Mouse (Mus musculus): ENCODE results near the gene Exph5.
A peak's percentile ranks its signal among the peaks of the same experiment; 100 is the strongest.

The Exph5 gene

DNA sequence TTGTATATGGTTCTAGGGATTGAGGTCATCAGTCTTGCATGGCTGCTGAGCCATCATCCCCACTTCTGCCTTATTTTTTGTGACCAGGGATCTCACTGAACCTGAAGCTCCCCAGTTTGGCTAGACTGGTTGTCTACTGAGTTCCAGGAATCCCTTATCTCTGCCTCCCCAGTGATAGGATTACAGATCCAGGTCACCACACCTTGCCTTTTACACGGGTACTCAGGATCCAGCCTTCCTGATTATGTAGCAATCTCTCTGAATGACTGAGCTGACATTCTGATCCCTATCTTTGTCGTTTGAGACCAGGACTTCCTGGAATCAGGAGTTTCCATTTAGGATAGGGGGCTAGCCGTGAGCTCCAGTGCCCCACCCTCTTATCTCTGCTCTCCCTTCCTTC is 69.9 kb downstream of the Exph5 start:
- DNase-seq (ENCODE audit: low spot score): no peak

DNA sequence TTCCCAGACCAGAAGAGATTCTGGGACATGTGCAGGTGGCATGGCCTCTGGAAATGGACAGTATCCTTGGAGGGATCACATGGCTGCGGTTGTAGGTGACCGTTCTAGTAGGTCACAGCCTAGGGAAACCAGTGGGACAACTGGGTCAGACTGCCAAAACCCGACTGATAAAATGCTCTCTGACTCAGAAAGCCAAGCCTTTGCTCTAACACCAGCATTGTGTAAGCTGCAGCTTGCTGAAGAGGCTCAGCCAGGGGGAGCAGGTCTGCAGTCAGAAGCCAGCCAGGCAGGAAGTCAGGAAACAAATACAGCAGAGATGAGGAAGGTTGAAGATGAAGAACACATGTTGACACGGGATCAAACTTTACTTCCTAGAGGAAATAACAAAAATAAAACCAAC is 74.4 kb downstream of the Exph5 start:
- peak; percentile 48 for DNase-seq (ENCODE audit: low spot score)

DNA sequence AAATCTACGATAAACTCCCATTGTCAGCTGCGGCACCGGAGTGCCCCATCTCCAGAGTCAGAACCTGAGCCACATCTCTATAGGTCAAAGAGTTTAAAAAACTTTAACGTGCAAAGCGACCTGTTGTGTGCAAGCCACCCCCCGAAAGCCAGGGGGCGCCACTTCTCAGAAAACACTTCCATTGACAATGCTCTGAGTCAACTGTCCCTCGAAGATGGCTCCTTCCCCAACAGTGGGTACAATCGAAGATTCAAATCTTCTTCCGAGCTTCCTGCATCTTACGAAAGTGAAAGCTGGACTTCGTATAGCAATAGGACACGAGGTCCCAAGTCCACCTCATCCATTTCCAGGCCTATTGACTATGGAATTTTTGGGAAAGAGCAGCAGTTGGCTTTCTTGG is 75.3 kb downstream of the Exph5 start:
- DNase-seq (ENCODE audit: low spot score): no peak

DNA sequence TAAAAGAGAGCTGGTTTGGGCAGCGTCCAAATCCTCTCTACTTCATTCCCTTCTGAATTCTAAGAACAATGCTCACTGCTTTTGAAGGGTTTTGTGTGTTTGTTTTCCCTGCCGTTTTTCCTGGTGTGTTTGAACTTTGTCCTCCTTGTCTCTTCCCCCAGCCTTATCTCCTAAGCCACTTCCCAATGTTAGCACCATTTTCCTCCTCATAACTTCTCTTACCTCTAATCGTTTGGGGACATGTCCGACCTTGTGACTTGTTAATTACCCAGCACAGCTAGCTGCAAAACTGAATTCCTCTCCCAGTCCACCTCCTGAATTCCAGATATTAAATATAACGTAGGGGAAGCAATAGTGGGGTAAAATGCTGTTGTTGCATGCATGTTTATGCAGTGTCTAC is 76.1 kb downstream of the Exph5 start:
- no peak for DNase-seq (ENCODE audit: low spot score)

DNA sequence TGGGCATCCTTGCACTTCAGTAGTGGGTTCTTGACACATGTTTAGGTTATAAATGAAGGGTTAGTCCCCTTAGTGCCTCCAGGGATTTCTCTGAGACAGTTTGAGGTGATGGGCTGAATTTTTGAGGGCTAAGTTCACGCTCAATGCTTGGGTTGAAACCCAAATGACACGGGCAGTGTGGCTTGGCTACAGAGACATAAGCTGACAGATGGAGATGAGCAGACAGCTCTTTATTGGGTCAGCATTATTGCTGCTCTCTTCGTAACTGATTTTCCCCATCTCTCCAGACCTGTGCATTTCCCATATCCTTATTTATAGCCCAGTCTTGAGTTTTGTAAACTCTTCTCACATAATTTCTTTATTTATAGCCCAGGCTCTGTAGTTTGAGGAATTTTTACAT is 76.7 kb downstream of the Exph5 start:
- no peak for DNase-seq (ENCODE audit: low spot score)

DNA sequence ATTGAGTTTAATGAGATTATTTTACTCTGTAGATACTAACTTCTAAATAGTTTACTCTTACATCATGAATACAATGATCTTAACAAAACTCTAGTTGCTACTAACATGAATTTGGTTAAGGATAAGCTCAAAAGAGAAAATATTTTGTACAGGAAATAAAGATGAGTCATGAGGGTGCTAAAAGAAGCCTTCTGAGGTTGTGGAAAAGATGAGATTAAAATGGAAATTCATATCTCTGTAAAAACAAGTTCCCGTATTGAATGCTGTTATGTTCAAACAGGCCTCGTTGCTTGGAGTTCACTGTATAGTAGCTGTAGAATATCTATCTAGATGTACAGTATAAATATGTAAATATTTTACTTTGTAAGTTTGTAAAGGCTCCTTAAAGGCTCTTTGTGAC is 79.1 kb downstream of the Exph5 start:
- no peak for DNase-seq (ENCODE audit: low spot score)

DNA sequence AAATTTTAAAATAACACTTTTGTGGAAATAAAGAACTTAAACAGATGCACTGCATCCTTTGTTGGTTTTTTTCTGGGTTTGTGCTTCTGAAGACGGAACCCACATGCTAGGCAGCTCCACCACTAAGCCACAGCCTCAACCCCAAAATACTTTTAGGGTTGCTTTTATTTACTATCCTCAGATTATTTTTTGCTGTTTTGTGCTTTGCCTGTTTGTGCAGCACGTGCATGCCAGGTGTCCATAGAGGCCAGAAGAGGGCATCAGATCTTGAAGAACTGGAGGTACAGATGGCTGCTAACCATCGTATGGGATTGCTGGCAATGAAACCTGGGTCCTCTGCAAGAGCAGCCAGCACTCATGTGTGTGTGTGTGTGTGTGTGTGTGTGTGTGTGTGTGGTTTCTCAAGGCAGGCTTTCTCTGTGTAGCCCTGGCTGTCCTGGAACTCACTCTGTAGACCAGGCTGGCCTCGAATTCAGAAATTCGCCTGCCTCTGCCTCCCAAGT is 79.7 kb downstream of the Exph5 start:
- DNase-seq (ENCODE audit: low spot score): no peak

DNA sequence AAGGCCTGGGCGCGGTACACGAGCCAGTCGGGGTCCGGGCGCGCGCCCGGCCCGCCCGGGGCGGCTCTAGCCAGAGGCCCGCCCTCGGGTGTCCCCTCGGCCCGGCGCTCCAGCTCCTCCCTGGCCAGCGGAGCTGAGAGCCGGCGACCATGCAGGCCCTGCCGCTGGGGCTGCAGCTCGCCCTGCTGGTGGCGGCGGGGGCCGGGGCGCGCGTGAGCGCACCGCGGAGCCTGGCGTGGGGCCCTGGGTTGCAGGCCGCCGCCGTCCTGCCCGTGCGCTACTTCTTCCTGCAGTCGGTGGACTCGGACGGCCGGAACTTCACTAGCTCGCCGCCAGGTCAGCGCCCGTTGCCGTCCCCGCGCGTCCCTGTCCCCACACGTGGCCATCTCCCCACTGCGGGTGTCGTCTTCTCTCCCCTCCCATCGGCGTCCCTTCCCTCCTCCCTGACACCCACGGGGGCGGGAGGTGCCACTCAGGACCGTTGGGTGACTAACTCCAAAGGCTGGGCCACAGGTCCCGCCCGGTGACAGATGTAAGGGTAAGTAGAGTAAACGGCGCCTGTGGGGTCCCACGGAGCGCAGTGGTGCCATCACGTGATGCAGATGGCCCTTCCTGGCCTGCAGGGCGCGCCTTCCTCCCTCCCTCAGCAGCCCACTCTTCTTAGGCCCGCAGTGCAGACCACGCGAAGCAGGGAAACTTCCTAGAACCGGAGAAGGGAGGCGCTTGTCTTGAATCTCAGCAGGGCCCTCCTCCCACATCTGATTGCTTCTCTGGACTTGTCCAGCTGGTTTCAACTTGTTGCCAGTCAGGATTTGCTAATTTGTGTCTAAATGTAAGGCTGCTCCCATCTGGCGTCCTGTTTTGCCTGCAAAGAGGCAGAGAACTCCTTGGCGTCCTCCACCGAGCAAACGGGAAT is 82.7 kb downstream of the Exph5 start, which contains the start of gene Kdelc2:
TSS of gene Kdelc2 (plus strand) at position 75 of the 916 bp plus-strand sequence.
- DNase-seq (ENCODE audit: low spot score): peak; percentile 84

DNA sequence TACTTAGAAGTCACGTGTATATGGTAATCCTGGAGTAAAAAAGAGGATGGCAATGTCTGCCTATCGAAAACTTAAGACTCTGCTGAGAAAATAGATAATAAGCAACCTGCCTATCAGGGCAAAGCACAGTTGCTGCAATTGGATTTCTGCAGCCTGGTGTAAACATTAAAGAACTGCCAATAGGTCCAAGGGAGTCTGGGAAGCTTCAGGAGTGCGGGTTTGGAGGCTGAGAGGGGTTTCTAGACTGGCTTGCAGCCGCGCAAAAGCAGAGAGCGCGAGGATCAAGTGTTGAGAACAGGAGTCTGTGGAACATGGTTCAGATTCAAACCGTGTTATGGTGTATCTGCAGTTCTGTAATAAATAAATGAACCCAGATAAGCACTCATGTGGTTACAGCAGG is 83.4 kb downstream of the Exph5 start:
- DNase-seq (ENCODE audit: low spot score): no peak

DNA sequence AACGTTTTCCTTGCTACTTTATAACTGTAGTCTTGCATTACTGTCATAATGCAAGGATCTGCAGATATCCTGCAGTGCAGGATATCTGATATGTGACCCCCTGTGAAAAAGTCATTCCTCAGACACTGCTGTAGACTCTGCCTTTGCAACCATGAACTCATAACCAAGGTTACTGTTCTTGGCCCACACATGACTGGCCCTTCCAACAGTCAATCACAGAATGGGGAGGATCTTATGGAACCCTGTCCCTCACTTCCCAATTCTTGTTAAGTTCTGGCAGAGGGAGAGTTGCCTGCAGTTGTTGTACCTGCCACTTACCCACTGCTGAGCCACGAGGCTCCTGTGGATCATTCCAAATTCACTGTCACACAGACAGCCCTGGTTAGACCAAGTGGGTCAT is 86.0 kb downstream of the Exph5 start:
- DNase-seq (ENCODE audit: low spot score): no peak

DNA sequence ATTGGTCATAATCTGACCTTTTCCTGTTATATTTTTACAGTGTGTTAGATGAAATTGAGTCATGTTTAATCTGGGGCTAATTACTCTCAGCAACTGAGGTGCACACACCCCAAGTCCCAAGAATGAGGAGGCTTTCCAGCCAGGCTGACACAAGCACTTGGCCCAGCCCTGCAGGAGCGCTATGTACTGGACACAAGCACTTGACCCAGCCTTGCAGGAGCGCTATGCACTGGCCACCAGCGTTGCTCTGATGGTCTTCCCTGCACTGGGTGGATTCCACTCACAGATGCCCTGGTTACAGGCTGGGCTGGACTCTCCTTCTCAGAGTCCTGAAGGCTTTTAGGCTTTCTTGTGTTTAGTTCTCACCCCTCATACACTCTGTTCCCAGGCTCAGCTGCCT is 87.6 kb downstream of the Exph5 start:
- peak; percentile 60 for DNase-seq (ENCODE audit: low spot score)

DNA sequence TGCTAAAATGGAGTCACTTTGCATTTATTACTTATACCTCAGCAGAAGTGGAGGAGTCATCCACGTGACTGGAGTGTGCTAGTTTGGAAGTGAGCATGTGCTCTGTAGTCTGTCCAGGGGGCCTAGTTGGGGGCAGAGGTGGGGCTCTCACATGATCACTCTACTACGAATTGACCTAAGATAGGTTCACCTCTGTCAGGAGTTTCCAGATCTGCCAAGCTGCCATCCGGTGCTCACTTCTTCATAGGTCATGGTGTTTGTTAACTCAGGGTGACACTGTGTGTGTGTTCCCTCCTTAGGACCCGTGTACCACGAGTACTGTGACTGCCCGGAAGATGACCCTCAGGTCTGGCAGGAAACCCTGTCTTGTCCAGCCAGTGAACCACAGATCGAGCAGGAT is 88.7 kb downstream of the Exph5 start:
- no peak for DNase-seq (ENCODE audit: low spot score)

DNA sequence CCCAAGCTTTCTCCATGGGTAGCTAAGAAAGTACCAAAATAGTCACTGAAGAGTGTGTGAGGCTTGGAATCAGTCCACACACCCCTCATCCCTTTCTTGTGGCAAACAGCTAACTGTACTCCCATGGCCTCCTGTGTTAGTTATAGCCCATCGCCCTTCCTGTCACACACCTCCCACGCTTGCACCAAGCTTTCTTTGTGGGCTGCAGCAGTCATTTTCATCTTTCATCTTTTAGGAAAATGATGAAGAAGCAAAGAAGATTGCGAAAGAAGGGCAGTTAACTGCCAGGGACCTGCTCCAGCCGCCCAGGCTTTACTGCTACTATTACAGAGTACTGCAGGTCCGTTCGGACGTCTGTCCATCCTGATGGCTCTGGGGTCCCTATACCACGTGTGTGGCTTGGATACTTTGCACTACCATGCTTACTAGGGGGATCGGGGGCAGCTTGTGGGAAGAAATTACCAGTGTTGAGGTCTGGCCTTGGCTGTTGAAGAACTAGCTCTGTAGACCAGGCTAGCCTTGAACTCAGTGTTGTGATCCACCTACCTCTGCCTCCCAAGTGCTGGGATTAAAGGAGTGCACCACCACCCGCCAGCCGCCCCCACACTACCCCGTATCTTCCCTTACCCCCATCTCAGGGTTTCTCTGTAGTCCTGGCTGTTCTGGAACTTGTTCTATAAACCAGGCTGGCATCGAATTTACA is 96.4 kb downstream of the Exph5 start:
- DNase-seq (ENCODE audit: low spot score): no peak

DNA sequence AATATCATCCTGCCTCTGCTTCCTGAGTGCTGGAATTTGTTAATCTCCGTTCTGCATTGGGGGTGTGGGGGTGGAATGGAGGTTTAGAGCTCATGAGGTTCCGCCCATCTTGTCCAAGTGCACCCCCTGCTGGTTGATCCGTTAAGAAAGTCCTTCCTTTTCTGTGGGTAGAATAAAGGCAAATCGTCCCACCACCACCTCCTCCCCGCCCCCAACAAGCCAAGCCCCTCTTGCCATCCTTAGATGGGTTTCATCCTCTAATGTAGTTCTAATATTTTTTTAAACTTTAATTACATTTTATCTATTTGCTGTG is 96.9 kb downstream of the Exph5 start:
- peak; percentile 68 for DNase-seq (ENCODE audit: low spot score)

DNA sequence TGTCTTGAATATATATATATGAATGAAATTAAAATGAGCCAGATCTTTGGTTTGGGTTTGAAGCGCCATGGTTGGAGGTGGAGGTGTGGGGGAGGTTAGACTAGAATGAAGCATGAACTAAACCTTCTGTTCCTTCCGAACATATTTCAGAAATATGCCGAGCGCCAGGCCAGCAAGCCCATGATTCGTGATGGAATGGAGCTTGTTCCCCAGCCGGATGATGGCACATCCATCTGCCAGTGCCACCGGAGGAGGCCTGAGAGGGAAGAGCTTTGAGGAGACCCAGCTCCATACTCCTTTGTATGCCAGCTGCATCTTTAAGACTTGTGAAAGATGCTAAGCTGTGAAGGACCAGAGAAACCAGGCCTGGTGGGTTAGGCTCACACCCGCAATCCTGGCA is 98.1 kb downstream of the Exph5 start:
- no peak for DNase-seq (ENCODE audit: low spot score)

DNA sequence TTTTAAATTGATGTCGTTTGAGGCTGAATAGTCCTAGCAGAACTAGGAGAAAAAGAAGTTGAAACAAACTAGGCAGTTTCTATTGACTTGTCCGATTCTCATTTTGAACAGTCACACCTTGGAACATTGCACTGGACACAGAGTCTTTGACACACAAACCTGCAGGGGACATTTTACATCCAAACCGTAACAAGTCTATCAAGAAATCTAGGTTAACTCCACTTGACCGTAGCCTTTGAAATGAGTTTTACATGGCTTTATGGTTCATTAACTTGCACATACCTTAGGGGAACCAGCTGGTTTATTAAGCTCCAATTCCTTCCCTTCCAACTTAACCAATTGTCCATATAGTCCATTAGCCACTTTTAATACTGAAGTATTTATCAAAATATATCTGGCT is 99.2 kb downstream of the Exph5 start:
- DNase-seq (ENCODE audit: low spot score): no peak

DNA sequence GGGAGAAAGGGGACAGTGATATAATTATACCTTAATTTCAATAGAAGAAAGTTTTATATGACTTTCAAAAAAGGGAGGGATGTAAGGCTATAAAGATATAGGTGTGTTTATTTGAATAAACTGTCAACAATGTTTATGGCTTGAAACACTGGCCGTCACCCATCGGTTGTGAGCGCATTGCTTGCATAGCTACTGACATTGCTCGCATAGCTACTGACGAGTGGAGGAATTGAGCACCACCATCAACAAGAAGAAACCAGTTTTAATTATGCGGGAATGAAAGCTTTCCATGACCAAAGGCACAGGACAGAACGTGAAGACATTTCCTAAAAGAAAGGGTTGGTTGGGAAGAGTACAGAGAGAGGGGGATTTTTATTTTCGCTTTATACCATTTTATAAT is 99.7 kb downstream of the Exph5 start:
- DNase-seq (ENCODE audit: low spot score): peak; percentile 23

DNA sequence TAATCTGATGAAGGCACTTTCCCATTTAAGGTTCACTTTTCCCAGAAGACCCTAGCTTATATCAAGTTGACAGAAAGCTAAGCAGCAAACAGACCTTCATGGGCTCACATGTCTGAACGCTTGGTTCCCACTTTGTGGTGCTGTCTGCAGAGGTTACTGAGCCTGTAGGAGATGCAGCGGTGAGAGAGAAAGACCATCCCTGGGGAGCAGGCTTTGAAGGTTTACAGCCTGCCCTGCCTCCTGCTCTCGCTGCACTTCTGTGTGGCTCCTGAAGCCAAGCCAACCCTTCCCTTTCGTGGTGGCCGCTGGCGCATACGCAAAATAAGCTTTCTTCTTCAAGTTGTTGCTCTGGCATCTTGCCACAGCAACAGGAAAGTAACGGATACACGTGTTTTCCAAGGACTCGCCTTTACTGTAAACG is 100.8 kb downstream of the Exph5 start, which contains the start of gene 4930550C14Rik:
TSS of gene 4930550C14Rik (plus strand) at position 35 of the 421 bp plus-strand sequence.
- DNase-seq (ENCODE audit: low spot score): peak; percentile 53

DNA sequence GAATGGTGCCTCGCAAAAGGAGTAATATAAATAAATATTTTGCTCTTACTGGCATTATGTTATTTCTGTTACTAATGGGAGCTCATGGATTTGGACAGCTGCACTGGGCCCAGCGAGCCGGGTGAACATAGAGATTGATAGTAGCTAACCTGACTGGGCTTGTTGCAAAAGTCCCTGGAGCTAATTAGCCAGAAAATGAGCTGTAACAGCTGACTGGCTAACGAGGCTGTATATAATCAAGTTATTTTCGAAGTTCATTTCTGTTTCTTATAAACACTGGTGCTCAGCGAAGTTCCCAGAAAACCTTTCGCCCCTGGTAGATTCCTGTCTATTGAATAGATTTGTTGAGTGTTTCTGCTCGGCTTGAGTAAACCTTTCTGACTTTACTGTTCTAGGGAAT is 101.5 kb downstream of the Exph5 start:
- DNase-seq (ENCODE audit: low spot score): no peak

DNA sequence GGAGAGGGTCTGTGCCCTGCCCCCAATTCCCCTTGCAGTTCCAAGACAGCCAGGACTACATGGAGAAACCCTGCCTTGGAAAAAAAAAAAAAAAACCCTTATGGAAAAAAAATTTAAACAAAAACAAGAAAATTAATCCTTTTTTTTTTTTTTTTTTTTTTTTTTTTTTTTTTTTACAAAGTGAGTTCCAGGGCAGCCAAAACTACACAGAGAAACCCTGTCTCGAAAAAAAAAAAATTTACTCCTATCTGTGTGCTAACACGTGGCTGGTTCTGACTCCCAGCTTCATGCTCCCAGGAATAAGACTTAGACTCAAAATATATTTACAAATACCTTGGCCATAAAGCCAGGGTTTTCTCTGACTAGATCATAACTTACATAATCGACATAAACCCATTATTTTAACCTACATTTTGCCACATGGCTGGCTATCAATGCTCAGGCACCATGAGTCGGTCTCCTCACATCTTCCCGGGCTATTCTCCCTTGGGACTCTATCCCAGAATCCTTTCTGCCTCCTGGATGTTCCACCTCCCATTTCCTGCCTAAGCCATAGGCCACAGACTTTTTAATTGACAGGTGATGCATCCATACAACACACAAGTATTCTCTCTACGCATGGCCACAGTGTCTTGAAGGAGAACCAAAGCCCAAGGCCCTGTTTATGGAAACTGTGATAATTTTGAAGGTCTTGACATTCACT is 102.7 kb downstream of the Exph5 start:
- no peak for DNase-seq (ENCODE audit: low spot score)

DNA sequence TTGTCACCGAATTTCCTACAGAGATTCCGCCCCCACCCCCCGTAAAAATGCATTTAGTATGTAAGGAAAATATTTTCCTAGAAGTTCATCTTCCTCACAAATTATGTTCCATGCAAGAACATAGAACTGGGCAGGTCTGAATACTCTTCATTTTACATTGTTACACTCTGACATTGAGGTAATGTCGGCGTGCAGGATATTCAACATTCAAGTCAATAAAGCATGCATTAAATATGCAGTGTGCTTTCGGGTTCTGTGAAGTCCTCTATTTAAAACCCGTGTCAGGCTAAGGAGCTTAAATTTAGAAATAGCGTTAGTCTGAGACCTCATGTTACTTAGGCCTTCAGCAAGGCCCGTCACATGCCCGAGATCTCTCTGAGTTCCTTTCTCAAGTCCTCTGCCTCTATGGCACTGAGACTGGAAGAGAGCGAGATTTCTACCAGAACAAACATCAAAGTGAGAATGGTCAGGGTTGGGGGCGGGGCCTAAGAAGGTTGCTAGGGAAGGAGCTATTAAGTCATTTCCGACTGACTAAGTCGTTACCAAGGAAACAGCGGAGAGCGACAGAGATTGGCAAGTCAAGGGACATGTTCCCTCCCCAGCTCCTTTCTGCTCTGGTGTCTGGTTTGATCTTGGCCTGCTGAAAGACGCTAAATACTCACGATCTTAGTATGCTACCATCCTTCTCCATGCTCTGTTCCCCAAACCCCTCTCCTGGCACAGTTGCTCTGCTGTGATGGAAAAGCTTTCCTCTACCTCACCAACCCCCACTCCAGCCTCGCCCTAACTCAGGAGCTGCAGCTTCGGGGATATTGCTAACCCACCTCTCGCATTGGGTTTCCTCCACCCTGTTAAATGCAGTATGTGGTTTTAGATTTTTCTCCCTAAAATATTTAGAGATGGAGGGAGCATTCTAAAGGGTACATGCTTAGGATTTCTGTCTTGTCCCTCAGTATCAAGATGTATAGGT is 103.6 kb downstream of the Exph5 start:
- DNase-seq (ENCODE audit: low spot score): peak; percentile 87

All from lung, postnatal 25 days (tissue).